Mouse (Mus musculus) kidney, embryonic 16.5 days (tissue): ENCODE data around the gene Spock1. TPM values are rescaled to one million over a fixed set of nuclear protein-coding genes. Genes with fewer than 3 reads are reported as not detected.
"Not testable (repeated sequence)": the region's sequence is repeated elsewhere in the genome, so short reads cannot be mapped to it uniquely, and the experiment has no call there.

ENCODE experiments used
- ATAC-seq: fragments of 200-750 bp; cut with Nextera tagmentation; 2 replicates; pipeline ENCODE4 v1.8.0; 2017; ENCODE audit warnings: moderate TSS enrichment; ENCODE audit not compliant: low FRiP score, low TSS enrichment
- H3K27ac ChIP-seq: fragments of 300-500 bp; sonication (generic); 2 replicates; pipeline ENCODE4 v1.5.1; 2014; ENCODE audit warnings: low read length
- H3K27me3 ChIP-seq: fragments of 300-500 bp; sonication (generic); 2 replicates; pipeline ENCODE4 v1.6.1; 2014; ENCODE audit warnings: low read length, control low read depth, mixed read lengths; ENCODE audit not compliant: insufficient read depth
- H3K36me3 ChIP-seq: fragments of 300-500 bp; sonication (generic); 2 replicates; pipeline ENCODE4 v1.6.1; 2014; ENCODE audit warnings: low read length, control low read depth, mixed read lengths; ENCODE audit not compliant: insufficient read depth
- H3K4me1 ChIP-seq: fragments of 300-500 bp; sonication (generic); 2 replicates; pipeline ENCODE4 v1.6.1; 2014; ENCODE audit warnings: low read length, control low read depth, mixed read lengths; ENCODE audit not compliant: insufficient read depth
- H3K4me2 ChIP-seq: fragments of 300-500 bp; sonication (generic); replicated peaks from 2 replicates; pipeline ENCODE4 v1.6.1; 2014; ENCODE audit warnings: low read depth, low read length
- H3K4me3 ChIP-seq: fragments of 300-500 bp; sonication (generic); 2 replicates; pipeline ENCODE4 v1.5.1; 2014; ENCODE audit warnings: mild to moderate bottlenecking, low read length
- H3K9ac ChIP-seq: fragments of 300-500 bp; sonication (generic); replicated peaks from 2 replicates; pipeline ENCODE4 v1.6.1; 2014; ENCODE audit warnings: low read length
- H3K9me3 ChIP-seq: fragments of 300-500 bp; sonication (generic); 2 replicates; pipeline ENCODE4 v1.6.1; 2016; ENCODE audit warnings: low read length, control low read depth
- WGBS: fragments of 180-500 bp; shearing (Covaris S2); extraction: QIAGEN DNeasy Blood & Tissue Kit; methylation state at CpG from one replicate; pipeline ENCODE4 v1.1.7; 2014; 5-methylcytosine and 5-hydroxymethylcytosine counted together
- polyA plus RNA-seq: library from polyadenylated mRNA; unstranded; fragments of >200 nt; fragmentation: Nextera tagmentation; extraction: Ambion mirVana; gene quantifications from 2 replicates; pipeline ENCODE4 v1.2.1, GENCODE M21; 2015

Spock1 gene
- polyA plus RNA-seq, 1 experiment from 2014 or later = 0.59 TPM

DNA sequence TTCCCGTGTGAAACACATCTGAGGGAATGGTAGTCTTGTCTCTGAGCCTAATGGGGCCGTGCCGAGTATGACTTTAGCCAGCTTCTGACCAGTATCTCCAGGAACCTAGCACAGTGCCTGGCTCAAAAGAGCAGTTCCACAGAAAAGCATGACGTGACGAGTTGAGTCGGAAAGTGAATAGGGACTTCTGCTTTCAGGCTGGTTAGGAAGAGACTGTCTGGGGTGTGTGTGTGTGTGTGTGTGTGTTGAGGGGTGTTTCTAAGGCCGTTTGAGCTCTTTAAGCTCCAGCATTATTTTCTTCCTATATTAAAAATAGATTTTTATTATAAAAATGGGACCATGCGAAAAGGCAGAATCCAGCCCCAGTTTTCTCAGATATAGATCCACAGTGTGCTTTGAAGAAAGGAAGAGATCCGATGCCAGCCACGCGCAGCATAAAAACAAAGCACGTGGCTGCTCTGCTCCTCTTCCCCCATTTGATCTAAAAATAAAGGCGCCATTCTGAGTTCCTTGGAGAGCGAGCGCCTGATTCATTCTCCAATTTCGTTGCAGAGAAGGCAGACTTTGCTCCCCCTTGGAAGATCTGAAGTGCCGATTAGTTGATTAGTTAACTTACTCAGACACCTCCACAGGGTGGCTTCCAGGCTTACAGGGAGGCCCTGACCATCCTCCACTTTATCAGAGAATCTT, 288.9 kb downstream of the Spock1 start:
- H3K36me3 ChIP-seq = no peaks in the 10 kb centered on the region
- H3K4me1 ChIP-seq = no peaks in the 10 kb centered on the region
- no peaks in the 10 kb centered on the region for H3K27me3 ChIP-seq
- no peak overlapping the region for H3K9ac ChIP-seq
- 83% methylated on average over 17 of the region's 17 CpGs for WGBS
- no peaks in the 10 kb centered on the region for H3K9me3 ChIP-seq
- no peak for ATAC-seq
- H3K27ac ChIP-seq = no peak overlapping the region
- H3K4me2 ChIP-seq = no peak overlapping the region
- H3K4me3 ChIP-seq = no peak overlapping the region

DNA sequence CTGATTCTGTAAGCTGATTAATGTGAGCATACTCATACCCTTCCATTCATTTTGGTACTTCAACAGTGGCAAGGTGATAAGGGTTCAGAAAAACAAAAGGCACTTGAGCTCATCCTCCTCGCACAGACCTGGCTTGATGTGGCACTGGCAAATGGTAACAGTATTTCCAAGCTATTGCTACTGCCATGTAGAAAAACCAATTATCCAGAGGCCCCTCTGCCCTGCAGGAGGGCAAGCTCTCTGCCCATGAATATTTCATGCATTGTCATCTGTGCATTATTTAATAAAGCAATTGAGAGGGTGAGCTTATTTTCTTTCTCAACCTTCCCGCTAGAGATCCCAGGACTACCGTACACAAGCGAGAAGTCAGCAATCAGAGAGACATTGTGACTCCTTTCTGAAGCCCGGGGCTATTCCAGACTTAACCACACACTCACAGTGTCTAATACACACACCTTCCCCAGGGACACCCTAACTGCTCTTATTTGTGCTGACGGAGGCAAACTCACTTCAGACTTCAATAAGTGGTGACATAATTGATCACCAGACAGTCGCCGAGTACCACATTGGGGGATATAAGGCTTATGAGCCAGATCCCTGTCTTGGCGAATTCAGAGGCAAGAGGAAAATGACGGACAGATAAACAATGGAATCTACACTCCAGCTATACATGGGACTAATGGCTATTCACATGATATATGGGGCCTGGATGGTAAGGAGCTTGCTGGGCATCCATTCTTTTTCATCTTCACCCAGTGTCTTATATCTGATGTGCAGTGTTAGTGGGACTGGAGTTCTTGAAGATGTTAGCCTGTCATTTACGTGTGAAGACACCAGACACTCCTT, 296.6 kb downstream of the Spock1 start:
- H3K36me3 ChIP-seq = no peaks in the 10 kb centered on the region
- no peaks in the 10 kb centered on the region for H3K9me3 ChIP-seq
- no peak overlapping the region for H3K4me2 ChIP-seq
- WGBS = 84% methylated on average over 11 of the region's 11 CpGs
- no peak overlapping the region for H3K27ac ChIP-seq
- no peaks in the 10 kb centered on the region for H3K4me1 ChIP-seq
- H3K9ac ChIP-seq = no peak overlapping the region
- no peaks in the 10 kb centered on the region for H3K27me3 ChIP-seq
- H3K4me3 ChIP-seq = no peak overlapping the region
- no peak for ATAC-seq

DNA sequence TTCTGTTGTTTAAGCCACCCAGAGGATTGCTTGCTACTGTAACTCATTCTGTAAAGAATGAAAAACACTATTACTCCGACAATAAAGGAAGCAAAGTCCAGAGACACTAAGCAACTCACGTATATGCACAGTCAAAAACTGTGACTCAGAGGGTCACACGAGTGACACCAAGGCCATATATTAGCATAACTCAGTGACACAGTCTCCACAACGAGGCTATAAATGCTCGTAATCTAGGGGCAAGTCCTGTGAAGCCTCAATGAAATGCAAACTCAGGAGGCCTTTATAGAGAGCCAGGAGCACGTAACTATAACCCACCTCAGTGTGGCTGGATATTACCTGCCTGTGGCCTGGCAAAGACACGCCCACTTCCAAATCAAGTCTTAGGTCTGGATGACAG, 298.2 kb downstream of the Spock1 start:
- no peak overlapping the region for H3K4me2 ChIP-seq
- no peaks in the 10 kb centered on the region for H3K27me3 ChIP-seq
- WGBS = 49% methylated on average over 7 of the region's 7 CpGs
- H3K27ac ChIP-seq = no peak overlapping the region
- no peak overlapping the region for H3K9ac ChIP-seq
- H3K4me3 ChIP-seq = no peak overlapping the region
- ATAC-seq = no peak
- no peaks in the 10 kb centered on the region for H3K36me3 ChIP-seq
- no peaks in the 10 kb centered on the region for H3K9me3 ChIP-seq
- H3K4me1 ChIP-seq = no peaks in the 10 kb centered on the region

DNA sequence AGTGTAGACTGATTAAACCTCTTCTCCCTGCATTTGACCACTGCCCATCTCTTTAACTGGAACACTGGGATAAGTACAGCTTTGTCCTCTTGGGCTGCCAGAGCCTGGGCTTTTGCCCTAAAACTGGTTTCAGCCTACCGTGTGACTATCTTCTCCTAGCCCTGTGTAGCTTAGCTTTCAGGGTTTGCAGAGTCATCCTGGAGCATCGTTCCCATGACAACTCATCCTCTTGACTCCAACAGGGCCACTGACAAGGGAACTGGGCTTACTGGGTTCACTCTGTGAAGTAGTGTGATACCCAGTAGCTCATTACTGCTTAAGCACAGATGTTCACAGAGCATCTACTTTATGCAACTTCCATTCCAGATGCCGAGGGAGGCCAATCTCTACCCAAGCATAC, 303.7 kb downstream of the Spock1 start:
- 96% methylated on average over 3 of the region's 3 CpGs for WGBS

DNA sequence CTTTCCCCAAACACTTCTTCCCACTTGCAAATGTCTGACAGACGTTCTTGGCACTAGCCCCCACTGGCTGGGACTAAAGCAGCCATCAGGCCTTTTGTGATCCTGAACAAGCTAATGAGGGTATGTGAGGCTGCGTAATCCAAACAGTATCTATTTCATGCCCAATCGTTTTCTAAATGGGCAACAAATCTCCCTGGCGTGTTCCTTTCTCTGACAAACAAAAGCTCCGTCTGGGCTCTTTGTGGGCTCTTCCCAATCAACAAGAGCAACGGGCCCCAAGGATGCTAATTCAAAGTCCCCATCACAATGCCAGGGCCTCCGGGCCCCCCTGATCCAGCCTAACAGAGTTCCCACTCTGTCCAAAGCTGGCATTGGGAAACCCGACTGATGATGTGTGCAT, 304.9 kb downstream of the Spock1 start:
- WGBS = 52% methylated on average over 8 of the region's 8 CpGs

More for the DNA sequence above, 303.7 kb downstream of the Spock1 start:
- no peaks in the 10 kb centered on the region for H3K9me3 ChIP-seq
- H3K27ac ChIP-seq = no peak overlapping the region
- H3K4me1 ChIP-seq = no peaks in the 10 kb centered on the region
- H3K36me3 ChIP-seq = no peaks in the 10 kb centered on the region
- H3K9ac ChIP-seq = no peak overlapping the region
- no peak overlapping the region for H3K4me3 ChIP-seq
- no peak overlapping the region for H3K4me2 ChIP-seq
- no peaks in the 10 kb centered on the region for H3K27me3 ChIP-seq
- no peak for ATAC-seq

DNA sequence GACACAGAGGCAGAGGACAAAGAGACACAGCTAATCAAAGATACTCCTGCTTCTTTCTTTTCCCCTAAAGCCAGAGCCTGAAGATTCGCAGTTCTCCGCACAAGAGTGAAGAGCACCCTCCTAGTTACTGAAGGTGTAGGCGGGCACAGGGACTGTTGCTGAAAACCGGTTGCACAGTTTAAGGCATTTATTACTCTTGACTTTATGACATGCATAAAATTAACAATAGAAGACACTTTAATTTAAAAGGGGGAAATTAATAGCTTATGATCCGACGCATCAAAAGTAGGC, 312.4 kb downstream of the Spock1 start:
- no peak overlapping the region for H3K27ac ChIP-seq
- H3K4me2 ChIP-seq = no peak overlapping the region
- H3K9me3 ChIP-seq = no peaks in the 10 kb centered on the region
- no peaks in the 10 kb centered on the region for H3K36me3 ChIP-seq
- H3K9ac ChIP-seq = no peak overlapping the region
- H3K4me1 ChIP-seq = no peaks in the 10 kb centered on the region
- 72% methylated on average over 6 of the region's 6 CpGs for WGBS
- no peak overlapping the region for H3K4me3 ChIP-seq
- no peaks in the 10 kb centered on the region for H3K27me3 ChIP-seq
- ATAC-seq = no peak

More for the DNA sequence above, 304.9 kb downstream of the Spock1 start:
- no peak overlapping the region for H3K27ac ChIP-seq
- no peak overlapping the region for H3K9ac ChIP-seq
- H3K4me1 ChIP-seq = no peaks in the 10 kb centered on the region
- H3K9me3 ChIP-seq = no peaks in the 10 kb centered on the region
- H3K27me3 ChIP-seq = no peaks in the 10 kb centered on the region
- no peak overlapping the region for H3K4me3 ChIP-seq
- ATAC-seq = no peak
- H3K36me3 ChIP-seq = no peaks in the 10 kb centered on the region
- no peak overlapping the region for H3K4me2 ChIP-seq

DNA sequence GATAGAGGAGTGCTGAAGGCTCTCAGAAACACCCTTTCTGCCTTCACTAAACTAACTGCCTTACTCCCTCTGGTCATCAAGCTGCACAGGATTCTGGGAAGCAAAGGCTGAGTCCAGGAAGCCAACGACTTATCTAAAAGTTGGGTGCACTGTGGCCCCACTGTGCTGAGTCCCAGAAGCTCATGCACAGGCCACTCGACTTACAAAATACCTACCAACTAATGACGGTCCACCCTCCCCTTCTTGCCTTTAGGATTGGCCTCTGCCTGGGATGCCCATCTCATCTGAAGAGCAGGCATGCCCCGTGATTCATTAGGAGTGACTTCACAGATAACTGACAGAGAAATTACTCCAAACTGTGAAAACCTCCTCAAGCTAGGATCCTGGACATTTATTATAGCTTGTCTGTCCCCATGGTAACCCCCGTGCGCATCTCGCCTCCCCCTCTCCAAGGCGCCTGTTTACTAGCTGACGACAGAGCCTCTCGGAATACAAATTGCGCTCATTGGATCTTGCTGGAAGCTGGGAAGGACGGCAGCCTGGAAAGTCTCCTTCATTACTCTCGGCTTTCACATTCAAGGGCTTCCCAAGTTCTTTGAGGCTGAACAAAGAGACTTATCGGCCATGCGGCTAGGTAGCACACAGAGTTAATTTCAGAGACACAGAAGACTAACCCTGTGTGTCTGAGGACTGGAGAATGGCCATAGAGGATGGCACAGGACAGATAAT, 312.9 kb downstream of the Spock1 start:
- ATAC-seq = no peak
- Histone ChIP-seq H3K27me3 (no peaks in the 10 kb centered on the region), H3K36me3 (no peaks in the 10 kb centered on the region), H3K9me3 (no peaks in the 10 kb centered on the region), H3K9ac (no peak overlapping the region), H3K4me3 (no peak overlapping the region), H3K27ac (no peak overlapping the region), H3K4me1 (no peaks in the 10 kb centered on the region), H3K4me2 (no peak overlapping the region)
- WGBS = 39% methylated on average over 15 of the region's 15 CpGs

DNA sequence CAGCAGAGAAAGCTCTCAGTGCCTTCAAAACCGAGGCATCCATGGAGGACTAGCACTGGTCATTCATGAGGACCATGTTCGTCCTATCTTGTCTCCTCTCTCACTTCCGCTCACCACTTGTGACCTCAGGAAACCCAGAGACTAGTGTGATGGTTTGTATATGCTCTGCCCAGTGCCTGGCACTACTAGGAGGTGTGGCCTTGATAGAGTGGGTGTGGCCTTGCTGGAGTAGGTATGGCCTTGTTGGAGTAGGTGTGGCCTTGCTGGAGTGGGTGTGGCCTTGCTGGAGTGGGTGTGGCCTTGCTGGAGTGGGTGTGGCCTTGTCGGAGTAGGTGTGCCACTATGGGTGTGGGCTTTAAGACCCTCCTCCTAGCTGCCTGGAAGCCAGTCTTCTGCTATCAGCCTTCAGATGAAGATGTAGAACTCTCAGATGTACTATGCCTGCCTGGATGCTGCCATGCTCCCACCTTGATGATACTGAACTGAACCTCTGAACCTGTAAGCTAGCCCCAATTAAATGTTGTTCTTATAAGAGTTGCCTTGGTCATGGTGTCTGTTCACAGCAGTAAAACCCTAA, 318.7 kb downstream of the Spock1 start:
- not testable (repeated sequence) for H3K4me1 ChIP-seq, H3K36me3 ChIP-seq, H3K4me3 ChIP-seq, H3K9ac ChIP-seq, H3K27ac ChIP-seq, ATAC-seq, H3K4me2 ChIP-seq, H3K27me3 ChIP-seq, H3K9me3 ChIP-seq
- 85% methylated on average over 4 of the region's 4 CpGs for WGBS

DNA sequence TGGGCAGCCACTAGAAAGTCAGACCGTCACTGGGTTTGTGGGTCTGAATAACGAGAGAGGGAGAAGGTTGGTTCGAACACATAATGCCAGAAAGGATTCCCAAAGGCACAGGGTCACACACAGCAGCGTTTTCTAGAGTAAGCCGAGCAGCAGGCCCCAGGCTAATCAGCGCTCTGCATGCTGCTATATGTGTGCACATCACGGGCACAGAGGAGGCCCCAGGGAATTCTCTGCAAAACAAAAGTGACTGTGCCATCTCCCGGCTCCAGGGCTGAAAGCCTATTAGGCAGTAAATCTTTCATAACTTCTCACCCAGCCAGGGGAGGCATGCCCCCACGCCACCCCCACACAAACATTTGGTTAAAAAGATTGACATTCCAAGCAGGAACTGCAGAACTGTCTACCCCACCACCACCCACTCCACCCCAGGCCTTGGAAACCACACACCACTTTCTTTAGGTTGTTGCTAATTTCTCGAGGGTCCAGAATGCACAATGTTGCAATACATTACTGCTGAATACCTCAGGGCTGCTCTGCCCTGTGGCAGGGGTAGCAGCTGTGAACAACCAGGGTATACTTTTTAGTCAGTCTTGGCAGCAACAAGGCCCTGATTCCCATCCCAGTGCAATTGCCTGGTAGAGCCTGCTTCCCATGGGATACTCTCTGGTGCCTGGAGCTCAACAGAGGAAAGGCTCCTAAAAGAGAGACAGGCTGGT, 319.4 kb downstream of the Spock1 start:
- Histone ChIP-seq H3K9ac (no peak overlapping the region), H3K4me3 (no peak overlapping the region), H3K27me3 (no peaks in the 10 kb centered on the region), H3K27ac (no peak overlapping the region), H3K36me3 (no peaks in the 10 kb centered on the region), H3K9me3 (no peaks in the 10 kb centered on the region), H3K4me1 (no peaks in the 10 kb centered on the region), H3K4me2 (no peak overlapping the region)
- no peak for ATAC-seq
- 44% methylated on average over 10 of the region's 10 CpGs for WGBS
